In the genomic region with DNA sequence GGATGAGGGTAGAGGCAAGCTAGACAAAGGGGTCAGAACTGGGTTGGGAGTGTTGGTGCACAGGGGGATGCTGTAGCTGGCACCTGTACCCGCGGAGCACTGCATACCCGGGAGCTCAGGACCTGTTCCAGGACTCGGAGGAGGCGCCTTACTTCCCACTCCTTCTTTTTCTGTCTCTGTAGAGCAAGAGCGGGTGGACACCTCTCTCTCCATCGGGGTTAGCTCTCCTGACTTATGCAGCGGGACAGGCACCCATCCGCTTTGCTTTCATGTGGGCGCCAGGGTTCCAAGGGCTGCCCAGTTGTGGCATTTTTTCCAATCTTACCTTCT, we compare ENCODE assay signal across 8 mouse cellular contexts. TPM values are rescaled to one million over a fixed set of nuclear protein-coding genes. Genes with fewer than 3 reads are reported as not detected.
A peak's percentile ranks its signal among the peaks of the same experiment; 100 is the strongest.
DNase-seq lines count a peak whose midpoint lies in the region; ATAC-seq lines count a peak whose summit lies in the region.

No protein-coding gene starts in this region.

- H3K9ac ChIP-seq in heart, embryonic 14.5 days (ENCODE audit: low read length), result no peak overlapping the region
- H3K9ac ChIP-seq in hindbrain, embryonic 12.5 days, result peak overlapping the region; percentile 78
- H3K9ac ChIP-seq in midbrain, embryonic 12.5 days (replicated peaks), result peak overlapping the region; percentile 76

- no peak for DNase-seq in heart, postnatal 10 days
- no peak for DNase-seq in thymus, postnatal 4 days
- DNase-seq in embryo, embryonic 11 days, result no peak

- H3K4me2 ChIP-seq in heart, embryonic 14.5 days (ENCODE audit: low read length), result peak overlapping the region; percentile 99
- H3K4me2 ChIP-seq in hindbrain, embryonic 12.5 days (replicated peaks), result peak overlapping the region; percentile 80
- peak overlapping the region; percentile 71 for H3K4me2 ChIP-seq in midbrain, embryonic 12.5 days (replicated peaks)

- no peaks in the 10 kb centered on the region for H3K9me3 ChIP-seq in heart, embryonic 14.5 days (ENCODE audit: control insufficient read depth, low read length)
- H3K9me3 ChIP-seq in hindbrain, embryonic 12.5 days (replicated peaks), result no peaks in the 10 kb centered on the region
- no peaks in the 10 kb centered on the region for H3K9me3 ChIP-seq in midbrain, embryonic 12.5 days

- WGBS in heart, embryonic 14.5 days, result 1% methylated on average over 10 of the region's 10 CpGs
- 3% methylated on average over 10 of the region's 10 CpGs for WGBS in hindbrain, embryonic 12.5 days
- WGBS in midbrain, embryonic 12.5 days, result under 1% methylated on average over 10 of the region's 10 CpGs

- H3K36me3 ChIP-seq in heart, embryonic 14.5 days (ENCODE audit: control insufficient read depth, insufficient read depth, low read length), result no peaks in the 10 kb centered on the region
- no peaks in the 10 kb centered on the region for H3K36me3 ChIP-seq in hindbrain, embryonic 12.5 days
- H3K36me3 ChIP-seq in midbrain, embryonic 12.5 days, result no peaks in the 10 kb centered on the region

- intact Hi-C loops in heart, postnatal 10 days (cut with DNase I), result no loop called here

- ATAC-seq in heart, embryonic 14.5 days (ENCODE audit: insufficient number of reproducible peaks, insufficient read depth, low FRiP score, low read depth), result no peak
- ATAC-seq in common myeloid progenitor, adult 5-6 weeks (replicated peaks; ENCODE audit: low read depth, poor library complexity, severe bottlenecking), result peak; percentile 16
- no peak for ATAC-seq in hindbrain, embryonic 12.5 days (ENCODE audit: low FRiP score)
- ATAC-seq in midbrain, embryonic 12.5 days (ENCODE audit: low FRiP score, low read depth), result no peak
- no peak for ATAC-seq in cerebellum, adult (ENCODE audit: insufficient number of reproducible peaks, low FRiP score, low TSS enrichment)

- H3K4me1 ChIP-seq in heart, embryonic 14.5 days (ENCODE audit: control insufficient read depth in 2 of 2, insufficient read depth in 2 of 2, low read length in 2 of 2), result peaks cover 2 to 6% of the 10 kb centered on the region in 2 experiments; a peak in 2 of 4 replicates
- H3K4me1 ChIP-seq in hindbrain, embryonic 12.5 days, result peaks cover 13% of the 10 kb centered on the region
- no peaks in the 10 kb centered on the region for H3K4me1 ChIP-seq in midbrain, embryonic 12.5 days

- H3K27me3 ChIP-seq in heart, embryonic 14.5 days (ENCODE audit: control insufficient read depth, insufficient read depth, low read length), result peaks cover 59% of the 10 kb centered on the region
- H3K27me3 ChIP-seq in hindbrain, embryonic 12.5 days, result peaks cover 51% of the 10 kb centered on the region
- H3K27me3 ChIP-seq in midbrain, embryonic 12.5 days, result peaks cover 44% of the 10 kb centered on the region

- H3K27ac ChIP-seq in heart, embryonic 14.5 days (replicated peaks in 1 of 2; ENCODE audit: control insufficient read depth in 1 of 2, insufficient read depth in 1 of 2, low read depth in 2 of 2, low read length in 2 of 2), result no peak overlapping the region
- peak overlapping the region; percentile 90 for H3K27ac ChIP-seq in hindbrain, embryonic 12.5 days
- H3K27ac ChIP-seq in midbrain, embryonic 12.5 days (replicated peaks), result peak overlapping the region; percentile 78

- peak overlapping the region; percentile 60 to 64 for H3K4me3 ChIP-seq in heart, embryonic 14.5 days (ENCODE audit: control insufficient read depth in 1 of 2, insufficient read depth in 1 of 2, low read depth in 1 of 2, low read length in 2 of 2)
- H3K4me3 ChIP-seq in hindbrain, embryonic 12.5 days, result peak overlapping the region; percentile 72
- peak overlapping the region; percentile 63 for H3K4me3 ChIP-seq in midbrain, embryonic 12.5 days

RNA-seq across cellular contexts. Expression of a gene that starts 0.6 kb away (rescaled TPM):
- polyA plus RNA-seq in heart, embryonic 14.5 days (2014; fragmentation: Nextera tagmentation; extraction: Ambion mirVana), result 0.09 TPM in 2 replicates
- not detected for total RNA-seq in heart, postnatal 10 days (2021)
- not detected in 2 replicates for total RNA-seq in common myeloid progenitor, adult 5-6 weeks (2017)
- 63.1 and 68.9 TPM in 2 replicates for polyA plus RNA-seq in hindbrain, embryonic 12.5 days (2016; fragmentation: Nextera tagmentation; extraction: Ambion mirVana)
- polyA plus RNA-seq in midbrain, embryonic 12.5 days (2016; fragmentation: Nextera tagmentation; extraction: Ambion mirVana), result 46.4 and 51.5 TPM in 2 replicates

Comparison
In these comparisons a context has a peak if more than half of its experiments do, and no peak if none do; other contexts are left out.
1. H3K27ac ChIP-seq: peak in hindbrain, embryonic 12.5 days (single experiment) and midbrain, embryonic 12.5 days (single experiment); none in heart, embryonic 14.5 days (0 of 2).
2. RNA of a gene that starts 0.6 kb away (polyA plus RNA-seq): 63.1 to 68.9 TPM in hindbrain, embryonic 12.5 days and 46.4 to 51.5 TPM in midbrain, embryonic 12.5 days; 0.09 TPM in heart, embryonic 14.5 days; every median in the first group is over 10 times any median in the second.
3. Peak in every context shown above with its lines, with median percentiles within 50 percentile points of each other: H3K4me2 ChIP-seq and H3K4me3 ChIP-seq.